Mouse (Mus musculus) left cerebral cortex, postnatal 10 days (tissue): Measurements from ENCODE around the gene Capn3. TPM values are rescaled to one million over a fixed set of nuclear protein-coding genes. Genes with fewer than 3 reads are reported as not detected.

ENCODE experiments used
- DNase-seq, 2 experiments: peaks; one replicate each; pipeline ENCODE4 v3.0.0; 2021 to 2022; ENCODE audit warnings: low spot score in 2 of 2, mixed read lengths in 1 of 2; ENCODE audit errors: extremely low spot score in 1 of 2
- intact Hi-C: fragments of 180-260 bp; cut with DNase I; formaldehyde crosslinking; loops from one replicate; pipeline ENCODE4 v1.15.1; 2025
- total RNA-seq, 2 experiments: library from RNA; stranded (reverse); gene quantifications; 2 replicates each; pipeline ENCODE4 v1.2.3; 2021

Capn3 gene
- total RNA-seq, 2 experiments from 2014 or later, result 3.0 to 4.7 TPM

- intact Hi-C loops, result no loop called here
These were observed 83.5 kb downstream of the Capn3 start for GRCm38 (mm10) chr2:120539333-120539732.

GRCm38 (mm10) chr2:120539778-120540208 lies 84.0 kb downstream of the Capn3 start:
- DNase-seq, result peak; percentile 78 to 85
- intact Hi-C loops, result no loop called here

More at GRCm38 (mm10) chr2:120539333-120539732, 83.5 kb downstream of the Capn3 start:
- no peak for DNase-seq

- DNase-seq, result no peak
- intact Hi-C loops, result no loop called here
These were observed 88.9 kb downstream of the Capn3 start for GRCm38 (mm10) chr2:120544732-120545131.

Other genes starting within 250 kb of the Capn3 start
- gene Pla2g4e, start 210.7 kb upstream of the Capn3 start, total RNA-seq, result 10 to 100 TPM; 39.9 to 42.6 TPM
- under 1 TPM; 0.39 to 0.49 TPM for gene Pla2g4d, start 166.8 kb upstream of the Capn3 start, total RNA-seq
- gene Pla2g4f, start 141.9 kb upstream of the Capn3 start, total RNA-seq, result not detected
- 10 to 100 TPM; 54.0 to 56.9 TPM for gene Vps39, start 102.9 kb upstream of the Capn3 start, total RNA-seq
- 10 to 100 TPM; 10.4 to 13.5 TPM for gene Ganc, start 52.1 kb upstream of the Capn3 start, total RNA-seq
- 10 to 100 TPM; 33.6 to 35.2 TPM for gene Tmem87a, start 51.9 kb upstream of the Capn3 start, total RNA-seq
- 100 to 1,000 TPM in 1 of 2 experiments, 10 to 100 TPM in 1; 83.8 to 101 TPM for gene Zfp106, start 107.8 kb downstream of the Capn3 start, total RNA-seq
- 10 to 100 TPM; 16.5 to 17.4 TPM for gene Snap23, start 111.7 kb downstream of the Capn3 start, total RNA-seq
- 10 to 100 TPM; 16.7 to 17.2 TPM for gene Haus2, start 153.4 kb downstream of the Capn3 start, total RNA-seq
- gene Lrrc57, start 153.5 kb downstream of the Capn3 start, total RNA-seq, result 10 to 100 TPM; 21.1 to 26.5 TPM
- gene Stard9, start 173.1 kb downstream of the Capn3 start, total RNA-seq, result 10 to 100 TPM in 1 of 2 experiments, 1 to 10 TPM in 1; 9.7 to 10.6 TPM